Mouse (Mus musculus) embryo, embryonic 10 days (tissue): ENCODE measurements around the gene Stam.
A peak's percentile ranks its signal among the peaks of the same experiment; 100 is the strongest.
"Not testable (repeated sequence)": the region's sequence is repeated elsewhere in the genome, so short reads cannot be mapped to it uniquely, and the experiment has no call there.

Source experiments
- DNase-seq: peaks from one replicate; pipeline ENCODE4 v3.0.0-alpha.2; 2015; ENCODE audit warnings: low spot score

Gene Stam

GRCm38 (mm10) chr2:14073362-14074220 lies at the start of gene Stam:
Gene Stam, plus strand, starts transcription at chr2:14074098.
- peak; percentile 90 for DNase-seq

- DNase-seq = no peak
Observed at GRCm38 (mm10) chr2:14041249-14041648, 32.6 kb upstream of the Stam start.

- DNase-seq = no peak
Observed at GRCm38 (mm10) chr2:14043011-14043410, 30.9 kb upstream of the Stam start.

GRCm38 (mm10) chr2:14043577-14044170 lies 30.2 kb upstream of the Stam start:
- no peak for DNase-seq

GRCm38 (mm10) chr2:14048381-14048780 lies 25.5 kb upstream of the Stam start:
- DNase-seq = peak; percentile 85

- no peak for DNase-seq
Observed at GRCm38 (mm10) chr2:14048808-14049207, 25.1 kb upstream of the Stam start.

- DNase-seq = no peak
Observed at GRCm38 (mm10) chr2:14053618-14054017, 20.3 kb upstream of the Stam start.

GRCm38 (mm10) chr2:14054163-14054562 lies 19.7 kb upstream of the Stam start:
- DNase-seq = no peak

- DNase-seq = peak; percentile 35
Observed at GRCm38 (mm10) chr2:14054716-14055115, 19.2 kb upstream of the Stam start.

GRCm38 (mm10) chr2:14055168-14055565 lies 18.7 kb upstream of the Stam start:
- DNase-seq = peak; percentile 92

GRCm38 (mm10) chr2:14055566-14056331 lies 18.1 kb upstream of the Stam start, which contains the start of gene Hacd1:
Gene Hacd1, minus strand, starts transcription at chr2:14056135.
- peak; percentile 86 for DNase-seq

- no peak for DNase-seq
Observed at GRCm38 (mm10) chr2:14065704-14066650, 7.9 kb upstream of the Stam start.

GRCm38 (mm10) chr2:14069027-14069426 lies 4.9 kb upstream of the Stam start:
- DNase-seq = no peak

GRCm38 (mm10) chr2:14070466-14070865 lies 3.4 kb upstream of the Stam start:
- no peak for DNase-seq

- no peak for DNase-seq
Observed at GRCm38 (mm10) chr2:14073008-14073361, 913 bp upstream of the Stam start.

GRCm38 (mm10) chr2:14074221-14074901 lies 463 bp downstream of the Stam start:
- peak; percentile 33 for DNase-seq

GRCm38 (mm10) chr2:14078527-14078926 lies 4.6 kb downstream of the Stam start:
- DNase-seq = not testable (repeated sequence)

GRCm38 (mm10) chr2:14100533-14100932 lies 26.6 kb downstream of the Stam start:
- DNase-seq = no peak

GRCm38 (mm10) chr2:14102603-14103002 lies 28.7 kb downstream of the Stam start:
- no peak for DNase-seq

- no peak for DNase-seq
Observed at GRCm38 (mm10) chr2:14103924-14104323, 30.0 kb downstream of the Stam start.

- no peak for DNase-seq
Observed at GRCm38 (mm10) chr2:14107673-14108072, 33.8 kb downstream of the Stam start.
